Mouse (Mus musculus) lung, adult 2 months (tissue): Measurements from ENCODE around the gene Inca1.

ENCODE experiments used
- CTCF ChIP-seq: fragments of 200-500 bp; IDR thresholded peaks from 2 replicates; pipeline ENCODE4 v1.5.1; 2011; ENCODE audit warnings: mild to moderate bottlenecking, low read length, control low read depth; ENCODE audit not compliant: insufficient read depth
- POLR2A ChIP-seq: fragments of 200-500 bp; IDR thresholded peaks from 2 replicates; pipeline ENCODE4 v1.6.1; 2011; ENCODE audit warnings: low read depth, mild to moderate bottlenecking, control low read depth, low read length, borderline replicate concordance; ENCODE audit errors: extremely low read depth

DNA sequence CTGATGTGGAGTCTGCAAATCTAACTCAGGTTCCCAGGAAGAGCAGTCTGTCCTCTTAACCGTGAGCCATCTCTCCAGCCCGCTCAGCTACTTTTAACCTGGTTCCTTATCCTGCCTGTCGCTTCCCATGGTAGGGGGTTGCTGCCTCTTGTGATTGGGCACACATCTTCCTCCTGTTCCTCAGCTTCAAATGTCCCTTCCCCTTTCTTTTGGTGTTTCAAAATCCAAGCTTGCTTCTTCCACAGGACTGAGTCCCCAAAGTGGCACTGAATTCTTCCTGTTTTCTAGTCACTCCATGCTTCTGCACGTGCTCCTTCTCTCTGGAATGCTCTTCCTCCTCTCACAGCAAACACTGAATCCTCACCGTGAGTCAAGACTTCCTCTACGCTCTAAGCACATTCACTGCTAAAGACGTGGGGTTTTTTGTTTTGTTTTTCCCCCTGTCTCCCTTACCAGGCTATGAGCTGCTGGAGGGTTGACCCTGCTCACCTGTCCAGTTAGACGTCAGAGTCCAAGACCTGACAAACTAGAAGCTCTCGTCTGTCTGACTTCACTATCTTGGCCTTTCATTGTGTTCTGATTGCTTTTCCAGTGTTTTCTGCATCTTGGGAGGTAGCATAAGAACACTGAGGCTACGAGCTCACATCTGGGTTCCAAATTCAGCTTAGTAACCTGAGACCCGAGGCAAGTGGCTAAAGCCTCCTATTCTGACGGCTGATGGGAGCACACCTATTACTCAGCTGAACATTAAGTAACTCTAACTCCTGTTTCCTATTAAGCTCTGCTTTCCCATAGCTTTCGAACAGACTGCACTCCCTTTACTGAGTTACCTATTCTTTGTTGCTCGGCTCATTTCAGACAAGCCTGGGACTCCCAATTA lies 32.4 kb downstream of the Inca1 start:
- TF ChIP-seq CTCF (no peak), POLR2A (no peak)
